8 mouse cellular contexts compared by ENCODE assay signal in genomic region chr14:55721076-55721475, GRCm38 (mm10). TPM values are rescaled to one million over a fixed set of nuclear protein-coding genes. Genes with fewer than 3 reads are reported as not detected.
A peak's percentile ranks its signal among the peaks of the same experiment; 100 is the strongest.
DNase-seq lines count a peak whose midpoint lies in the region; ATAC-seq and TF ChIP-seq lines count a peak whose summit lies in the region.

No protein-coding gene starts in this region.

- H3K27ac ChIP-seq in brown adipose tissue, adult 24 weeks (replicated peaks; ENCODE audit: low read depth, low read length): no peak overlapping the region
- peak overlapping the region; percentile 75; the same call in 1 of the 2 replicates for H3K27ac ChIP-seq in hindbrain, postnatal 0 days
- H3K27ac ChIP-seq in liver, embryonic 14.5 days: peak overlapping the region; percentile 18; the same call in 1 of the 2 replicates

- DNase-seq in cerebellum, adult 11-12 months: peak; percentile 31
- no peak for DNase-seq in cerebellum, postnatal 4 days (ENCODE audit: low spot score in 2 of 2)
- no peak for DNase-seq in hindbrain, postnatal 0 days (ENCODE audit: low spot score)
- no peak for DNase-seq in liver, embryonic 14.5 days (ENCODE audit: low read depth in 3 of 3, low spot score in 3 of 3)
- DNase-seq in urinary bladder, postnatal 14 days (ENCODE audit: low spot score): no peak
- DNase-seq in layer of hippocampus, postnatal 36 days: no peak
- no peak for DNase-seq in adrenal gland, postnatal 36 days

- WGBS in hindbrain, postnatal 0 days: 69% methylated on average over 6 of the region's 6 CpGs
- 74% methylated on average over 6 of the region's 6 CpGs for WGBS in liver, embryonic 14.5 days (ENCODE audit: insufficient replicate concordance)

- no peaks in the 10 kb centered on the region for H3K9me3 ChIP-seq in hindbrain, postnatal 0 days (ENCODE audit: low read length)
- H3K9me3 ChIP-seq in liver, embryonic 14.5 days (ENCODE audit: control insufficient read depth, low read length): no peaks in the 10 kb centered on the region

- TF ChIP-seq EP300 in liver, embryonic 14.5 days (IDR thresholded peaks at IDR 0.05; ENCODE audit: low read depth): no peak

- H3K9ac ChIP-seq in hindbrain, postnatal 0 days (replicated peaks; ENCODE audit: low read length): peak overlapping the region; percentile 60; the same call in 1 of the 2 replicates
- H3K9ac ChIP-seq in liver, embryonic 14.5 days (replicated peaks): no peak overlapping the region; the same call in 1 of the 2 replicates

- 0 out of 2 replicates have a peak, but pooled peaks cover 3% of the 10 kb centered on the region for H3K36me3 ChIP-seq in hindbrain, postnatal 0 days (ENCODE audit: insufficient read depth, low read length)
- no peaks in the 10 kb centered on the region for H3K36me3 ChIP-seq in liver, embryonic 14.5 days (replicated peaks; ENCODE audit: control insufficient read depth, insufficient read depth, low read depth)

- H3K4me3 ChIP-seq in brown adipose tissue, adult 24 weeks (ENCODE audit: insufficient read depth, low read depth, low read length): peak overlapping the region; percentile 68; the same call in 1 of the 2 replicates
- H3K4me3 ChIP-seq in hindbrain, postnatal 0 days (ENCODE audit: low read length): peak overlapping the region; percentile 60
- H3K4me3 ChIP-seq in liver, embryonic 14.5 days (ENCODE audit: insufficient read depth in 1 of 2, low read depth in 2 of 2, low read length in 2 of 2): peak overlapping the region in 1 of 2 experiments; percentile 79; a peak in 3 of 4 replicates

- no peak for ATAC-seq in hindbrain, postnatal 0 days
- no peak for ATAC-seq in liver, embryonic 14.5 days (ENCODE audit: insufficient read depth)

- H3K4me1 ChIP-seq in brown adipose tissue, adult 24 weeks (ENCODE audit: control insufficient read depth, insufficient read depth, insufficient read length, low read length): peaks cover 2% of the 10 kb centered on the region
- 0 out of 2 replicates have a peak, but pooled peaks cover 4% of the 10 kb centered on the region for H3K4me1 ChIP-seq in hindbrain, postnatal 0 days (ENCODE audit: insufficient read depth, low read length)
- H3K4me1 ChIP-seq in liver, embryonic 14.5 days (replicated peaks; ENCODE audit: control insufficient read depth in 2 of 2, insufficient read depth in 2 of 2, low read length in 1 of 2): peaks cover 20 to 21% of the 10 kb centered on the region in 2 experiments; a peak in 3 of 4 replicates

- H3K4me2 ChIP-seq in hindbrain, postnatal 0 days (ENCODE audit: low read depth, low read length): peak overlapping the region; percentile 57
- peak overlapping the region; percentile 82 for H3K4me2 ChIP-seq in liver, embryonic 14.5 days (ENCODE audit: low read depth)

- H3K27me3 ChIP-seq in hindbrain, postnatal 0 days (ENCODE audit: insufficient read depth, low read length): no peaks in the 10 kb centered on the region
- no peaks in the 10 kb centered on the region for H3K27me3 ChIP-seq in liver, embryonic 14.5 days (ENCODE audit: control insufficient read depth, insufficient read depth, low read length)

- no peak for TF ChIP-seq CTCF in hindbrain, postnatal 0 days (IDR thresholded peaks at IDR 0.05; ENCODE audit: low read depth)
- TF ChIP-seq CTCF in liver, embryonic 14.5 days (IDR thresholded peaks at IDR 0.05; ENCODE audit: low read depth): no peak

RNA-seq across cellular contexts. Expression of gene Rabggta, which starts 1.0 kb away (rescaled TPM):
- 8.9 and 10.1 TPM in 2 replicates for polyA plus RNA-seq in brown adipose tissue, adult 24 weeks (2012; ENCODE audit: insufficient read depth, insufficient read length, missing spikeins)
- total RNA-seq in hindbrain, postnatal 0 days (2014; rRNA removed): 78.7 and 83.8 TPM in 2 replicates
- 50.4 and 51.9 TPM in 2 replicates for polyA plus RNA-seq in hindbrain, postnatal 0 days (2015; fragmentation: Nextera tagmentation; extraction: Ambion mirVana)
- polyA plus RNA-seq in liver, embryonic 14.5 days (2012; rRNA removed): 10.9 and 12.8 TPM in 2 replicates
- 7.4 and 8.1 TPM in 2 replicates for polyA plus RNA-seq in liver, embryonic 14.5 days (2014; fragmentation: Nextera tagmentation; extraction: Ambion mirVana)
- 10 to 100 TPM; 42.8 to 43.8 TPM for total RNA-seq in layer of hippocampus, postnatal 36 days (2021)
- total RNA-seq in adrenal gland, postnatal 36 days (2021): 10 to 100 TPM; 17.2 to 25.1 TPM

RNA-seq across cellular contexts. Expression of gene Tgm1, which starts 7.3 kb away (rescaled TPM):
- not detected in 2 replicates for polyA plus RNA-seq in brown adipose tissue, adult 24 weeks (2012; ENCODE audit: insufficient read depth, insufficient read length, missing spikeins)
- total RNA-seq in hindbrain, postnatal 0 days (2014; rRNA removed): 0.10 and 0.11 TPM in 2 replicates
- 0.06 and 0.16 TPM in 2 replicates for polyA plus RNA-seq in hindbrain, postnatal 0 days (2015; fragmentation: Nextera tagmentation; extraction: Ambion mirVana)
- 2.0 and 2.4 TPM in 2 replicates for polyA plus RNA-seq in liver, embryonic 14.5 days (2012; rRNA removed)
- polyA plus RNA-seq in liver, embryonic 14.5 days (2014; fragmentation: Nextera tagmentation; extraction: Ambion mirVana): 2.0 and 2.3 TPM in 2 replicates
- under 1 TPM in 1 of 2 experiments, not detected in 1; 0.28 TPM for total RNA-seq in layer of hippocampus, postnatal 36 days (2021)
- under 1 TPM; 0.26 TPM for total RNA-seq in adrenal gland, postnatal 36 days (2021)

RNA-seq across cellular contexts. Expression of gene Dhrs1, which starts 24.4 kb away (rescaled TPM):
- polyA plus RNA-seq in brown adipose tissue, adult 24 weeks (2012; ENCODE audit: insufficient read depth, insufficient read length, missing spikeins): 58.8 and 101 TPM in 2 replicates
- total RNA-seq in hindbrain, postnatal 0 days (2014; rRNA removed): 62.0 and 69.2 TPM in 2 replicates
- 86.0 and 88.3 TPM in 2 replicates for polyA plus RNA-seq in hindbrain, postnatal 0 days (2015; fragmentation: Nextera tagmentation; extraction: Ambion mirVana)
- polyA plus RNA-seq in liver, embryonic 14.5 days (2012; rRNA removed): 21.2 and 31.0 TPM in 2 replicates
- polyA plus RNA-seq in liver, embryonic 14.5 days (2014; fragmentation: Nextera tagmentation; extraction: Ambion mirVana): 34.4 and 40.4 TPM in 2 replicates
- 10 to 100 TPM; 82.7 to 83.2 TPM for total RNA-seq in layer of hippocampus, postnatal 36 days (2021)
- total RNA-seq in adrenal gland, postnatal 36 days (2021): 10 to 100 TPM; 72.7 to 73.2 TPM

RNA-seq across cellular contexts. Expression of gene Nop9, which starts 24.4 kb away (rescaled TPM):
- 4.8 and 5.5 TPM in 2 replicates for polyA plus RNA-seq in brown adipose tissue, adult 24 weeks (2012; ENCODE audit: insufficient read depth, insufficient read length, missing spikeins)
- 19.9 and 28.9 TPM in 2 replicates for total RNA-seq in hindbrain, postnatal 0 days (2014; rRNA removed)
- 23.0 and 23.5 TPM in 2 replicates for polyA plus RNA-seq in hindbrain, postnatal 0 days (2015; fragmentation: Nextera tagmentation; extraction: Ambion mirVana)
- polyA plus RNA-seq in liver, embryonic 14.5 days (2012; rRNA removed): 13.1 and 13.2 TPM in 2 replicates
- polyA plus RNA-seq in liver, embryonic 14.5 days (2014; fragmentation: Nextera tagmentation; extraction: Ambion mirVana): 20.8 and 27.5 TPM in 2 replicates
- total RNA-seq in layer of hippocampus, postnatal 36 days (2021): 10 to 100 TPM; 10.6 to 14.2 TPM
- total RNA-seq in adrenal gland, postnatal 36 days (2021): 10 to 100 TPM; 17.3 to 20.7 TPM

RNA-seq across cellular contexts. Expression of gene Cideb, which starts 37.2 kb away (rescaled TPM):
- 16.3 and 27.9 TPM in 2 replicates for polyA plus RNA-seq in brown adipose tissue, adult 24 weeks (2012; ENCODE audit: insufficient read depth, insufficient read length, missing spikeins)
- 1.9 TPM in 1 of 2 replicates, not detected in the other for total RNA-seq in hindbrain, postnatal 0 days (2014; rRNA removed)
- polyA plus RNA-seq in hindbrain, postnatal 0 days (2015; fragmentation: Nextera tagmentation; extraction: Ambion mirVana): 0.75 and 0.81 TPM in 2 replicates
- polyA plus RNA-seq in liver, embryonic 14.5 days (2012; rRNA removed): 37.3 and 42.1 TPM in 2 replicates
- polyA plus RNA-seq in liver, embryonic 14.5 days (2014; fragmentation: Nextera tagmentation; extraction: Ambion mirVana): 40.0 and 42.8 TPM in 2 replicates
- total RNA-seq in layer of hippocampus, postnatal 36 days (2021): 1 to 10 TPM; 1.2 to 1.6 TPM
- total RNA-seq in adrenal gland, postnatal 36 days (2021): 1 to 10 TPM in 1 of 2 experiments, under 1 TPM in 1; 0.93 to 1.3 TPM
